Mouse (Mus musculus) monocyte, adult 2 months (primary cell): ENCODE measurements around the gene Trex1.

Experiments used
- DNase-seq, 2 experiments: peaks; one replicate each; pipeline ENCODE4 v3.0.0; 2022; ENCODE audit warnings: low spot score in 2 of 2, low read depth in 1 of 2

Trex1 gene

GRCm38 (mm10) chr9:109022866-109023685, 36.5 kb downstream of the Trex1 start:
- peak in 1 of 2 experiments; percentile 51 for DNase-seq

GRCm38 (mm10) chr9:109021428-109021827, 38.1 kb downstream of the Trex1 start:
- DNase-seq: peak in 1 of 2 experiments; percentile 64

GRCm38 (mm10) chr9:109016973-109017604, 42.4 kb downstream of the Trex1 start:
- DNase-seq: peak in 1 of 2 experiments; percentile 30

GRCm38 (mm10) chr9:109015397-109015796, 44.1 kb downstream of the Trex1 start:
- no peak for DNase-seq

- no peak for DNase-seq
Observed at GRCm38 (mm10) chr9:109010316-109010690, 49.2 kb downstream of the Trex1 start.

GRCm38 (mm10) chr9:109009636-109010315, 49.8 kb downstream of the Trex1 start:
- DNase-seq: peak in 1 of 2 experiments; percentile 36

GRCm38 (mm10) chr9:109008994-109009635, 50.4 kb downstream of the Trex1 start:
- DNase-seq: no peak

GRCm38 (mm10) chr9:109008081-109008480, 51.5 kb downstream of the Trex1 start:
- DNase-seq: no peak
